Mouse (Mus musculus) kidney, adult 11 months (tissue): ENCODE data around the gene Smyd3.
"Not testable (repeated sequence)": the region's sequence is repeated elsewhere in the genome, so short reads cannot be mapped to it uniquely, and the experiment has no call there.

Source experiments
- DNase-seq: peaks from one replicate; pipeline ENCODE4 v3.0.0; 2022

The Smyd3 gene

DNA sequence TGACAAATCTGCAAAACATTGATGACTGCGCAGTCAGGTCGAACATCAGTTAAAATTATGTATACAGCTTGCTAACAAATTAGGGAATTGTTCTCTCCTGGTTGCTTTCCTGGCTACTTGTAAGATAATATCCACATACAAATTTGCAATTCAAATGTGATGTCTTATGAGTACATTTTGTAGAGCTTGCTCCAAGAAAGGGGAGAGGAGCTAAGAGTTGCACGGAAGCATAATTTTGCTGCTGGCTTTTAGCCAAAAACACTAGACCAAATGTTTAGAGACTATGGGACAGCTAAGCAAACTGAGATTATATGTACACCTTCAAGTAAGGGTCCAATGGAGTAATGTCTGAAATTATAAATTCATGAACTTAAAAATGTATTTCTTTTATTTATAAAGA, 146.7 kb downstream of the Smyd3 start:
- no peak for DNase-seq

- DNase-seq = no peak
Observed at GRCm38 (mm10) chr1:179368426-179369010, 149.3 kb downstream of the Smyd3 start.

- no peak for DNase-seq
Observed at GRCm38 (mm10) chr1:179361481-179362466, 156.1 kb downstream of the Smyd3 start.

DNA sequence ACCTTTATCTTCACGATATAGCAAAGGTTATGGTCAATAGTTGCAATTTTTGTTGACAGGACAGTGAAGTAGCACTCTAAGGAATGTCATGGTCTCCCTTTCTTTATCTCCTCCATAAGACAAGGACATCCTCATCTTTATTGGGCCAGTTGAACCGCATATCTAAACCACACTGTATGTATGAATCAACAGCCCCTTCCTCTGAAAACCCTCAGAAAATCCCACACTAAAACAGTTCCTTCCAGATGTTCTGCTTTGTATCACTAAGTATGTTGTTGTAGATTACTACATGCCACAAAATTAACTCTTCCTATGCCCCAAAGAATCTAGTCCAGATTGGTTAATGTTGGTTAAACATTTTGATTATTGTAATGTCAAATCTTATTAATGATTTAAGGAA, 160.7 kb downstream of the Smyd3 start:
- no peak for DNase-seq

DNA sequence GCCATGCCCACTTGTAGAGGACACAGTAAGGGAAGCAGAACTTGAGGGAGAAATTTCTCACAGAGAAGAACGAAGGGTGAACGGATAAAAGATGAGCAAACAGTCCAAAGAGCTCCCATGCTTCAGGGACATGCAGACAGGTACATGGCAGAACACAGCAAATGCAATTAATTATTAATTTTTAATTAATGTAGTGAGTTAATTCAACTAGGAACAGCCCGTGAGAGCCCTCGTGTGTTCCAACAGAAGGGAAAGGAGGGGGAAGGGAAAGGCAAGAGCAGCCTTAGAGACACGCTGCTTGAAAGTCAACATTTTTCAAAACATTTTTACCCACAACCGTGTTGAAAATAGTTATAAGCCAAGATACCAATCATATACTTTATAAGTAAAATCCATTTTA, 163.6 kb downstream of the Smyd3 start:
- peak; percentile 34 for DNase-seq

DNA sequence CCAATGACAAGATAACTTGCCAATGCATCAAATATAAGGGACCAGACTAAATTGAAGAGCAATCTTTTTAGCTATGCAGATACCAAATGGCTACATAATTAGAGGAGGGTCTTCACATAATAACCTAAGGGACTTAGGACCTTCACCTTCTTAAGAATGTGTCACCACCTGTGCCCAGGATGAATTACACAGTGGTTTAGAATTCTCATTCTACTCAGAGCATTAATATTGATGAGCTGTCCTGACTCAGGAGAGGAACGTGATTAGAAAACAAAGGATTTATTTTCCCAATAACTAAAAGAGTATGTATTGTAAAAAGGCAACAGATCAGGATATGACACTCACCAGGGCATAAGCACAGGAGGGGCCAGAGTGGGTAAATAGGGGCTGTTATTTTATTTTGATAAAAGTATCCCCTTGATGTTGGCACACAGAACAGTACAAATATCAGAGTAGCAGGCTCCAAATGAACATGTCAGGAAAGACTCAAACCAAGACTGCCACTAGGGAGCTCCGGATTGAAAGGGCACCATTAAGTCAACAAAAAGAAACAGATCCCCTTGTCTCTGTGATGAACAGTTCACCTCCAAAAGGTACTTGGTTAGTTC, 172.4 kb downstream of the Smyd3 start:
- no peak for DNase-seq

GRCm38 (mm10) chr1:179343426-179343825, 174.4 kb downstream of the Smyd3 start:
- DNase-seq = no peak

- DNase-seq = no peak
Observed at GRCm38 (mm10) chr1:179341589-179341988, 176.3 kb downstream of the Smyd3 start.

DNA sequence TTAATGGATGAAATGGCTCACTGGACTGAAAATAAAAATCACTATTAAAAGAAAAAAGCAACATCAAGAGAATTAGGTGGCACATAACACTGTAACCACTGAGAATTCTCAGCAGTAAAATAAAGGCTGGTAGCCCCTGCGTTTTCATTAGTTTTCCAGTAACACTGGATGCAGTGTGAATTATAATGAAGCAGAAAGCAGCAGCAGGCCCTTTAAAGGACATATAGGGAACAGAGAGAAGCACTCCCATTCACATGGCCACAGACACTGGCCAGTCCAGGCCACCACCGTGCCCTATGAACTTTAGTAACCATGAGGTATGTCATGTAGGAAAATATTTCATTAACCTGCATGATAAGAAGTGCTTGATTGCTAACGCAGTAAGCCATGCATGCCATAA, 178.8 kb downstream of the Smyd3 start:
- DNase-seq = no peak

GRCm38 (mm10) chr1:179337529-179337928, 180.3 kb downstream of the Smyd3 start:
- no peak for DNase-seq

DNA sequence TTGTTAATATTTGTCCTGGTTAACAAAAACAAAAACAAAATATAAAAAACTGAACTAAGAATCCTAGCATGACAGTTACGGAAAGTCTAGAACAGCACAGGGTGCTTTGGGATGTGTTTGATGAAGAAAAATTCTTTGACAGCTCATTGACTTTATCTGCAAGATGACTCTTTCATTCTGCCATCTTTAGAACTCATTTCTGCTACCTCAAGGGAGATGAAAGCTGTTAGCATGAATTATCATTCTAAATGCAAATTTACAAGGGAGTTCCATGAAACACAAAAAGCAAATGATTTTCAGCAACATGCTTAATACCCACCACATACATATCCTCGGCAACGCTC, 190.9 kb downstream of the Smyd3 start:
- no peak for DNase-seq

- no peak for DNase-seq
Observed at GRCm38 (mm10) chr1:179326262-179326964, 191.4 kb downstream of the Smyd3 start.

GRCm38 (mm10) chr1:179324271-179324670, 193.6 kb downstream of the Smyd3 start:
- DNase-seq = no peak

GRCm38 (mm10) chr1:179313618-179314017, 204.2 kb downstream of the Smyd3 start:
- no peak for DNase-seq

GRCm38 (mm10) chr1:179309487-179309886, 208.4 kb downstream of the Smyd3 start:
- DNase-seq = no peak

- DNase-seq = no peak
Observed at GRCm38 (mm10) chr1:179302446-179303230, 215.2 kb downstream of the Smyd3 start.

GRCm38 (mm10) chr1:179295626-179296025, 222.2 kb downstream of the Smyd3 start:
- no peak for DNase-seq

GRCm38 (mm10) chr1:179293772-179294353, 224.0 kb downstream of the Smyd3 start:
- DNase-seq = no peak

- DNase-seq = not testable (repeated sequence)
Observed at GRCm38 (mm10) chr1:179290181-179290580, 227.7 kb downstream of the Smyd3 start.

GRCm38 (mm10) chr1:179289744-179290143, 228.1 kb downstream of the Smyd3 start:
- DNase-seq = no peak

GRCm38 (mm10) chr1:179286748-179287147, 231.1 kb downstream of the Smyd3 start:
- no peak for DNase-seq

- DNase-seq = no peak
Observed at GRCm38 (mm10) chr1:179282821-179283220, 235.0 kb downstream of the Smyd3 start.
